Mouse (Mus musculus): ENCODE results near the gene Smad3. TPM values are rescaled to one million over a fixed set of nuclear protein-coding genes. Genes with fewer than 3 reads are reported as not detected.

Gene Smad3
- polyA plus RNA-seq, 1 experiment from 2014 or later = 27.7 TPM

DNA sequence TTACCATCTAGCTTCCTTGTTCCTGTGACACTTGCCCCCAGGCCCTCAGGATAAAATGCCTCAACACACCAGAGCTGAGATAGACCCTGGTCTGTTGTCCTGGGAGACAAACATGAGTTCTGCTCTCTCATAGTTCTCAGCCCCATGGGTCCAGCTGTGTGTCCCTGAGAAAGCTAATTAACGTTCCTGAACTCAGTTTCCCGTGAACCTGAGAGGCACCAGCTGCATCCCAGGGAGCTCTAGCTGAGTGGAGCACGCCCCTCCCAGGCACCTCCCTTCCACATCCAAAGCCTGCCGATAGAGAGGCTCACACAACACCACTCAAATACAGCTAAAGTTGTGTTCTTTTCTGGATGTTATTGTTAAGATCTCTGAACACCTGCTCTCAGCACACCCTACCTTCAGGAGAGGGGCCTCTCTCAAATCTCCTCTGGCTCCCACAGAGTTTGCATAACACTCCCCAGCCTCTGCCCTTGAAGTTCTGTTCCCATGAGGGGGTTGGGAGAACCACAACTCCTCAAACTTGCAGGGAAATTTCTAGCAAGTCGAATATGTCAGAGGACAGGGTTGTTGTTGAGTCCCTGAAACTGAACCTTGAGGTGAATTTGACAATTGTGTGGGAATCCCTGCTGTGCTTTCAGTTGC is 28.4 kb upstream of the Smad3 start:
- no peaks in the 10 kb centered on the region for H3K9me3 ChIP-seq (replicated peaks)
- no peaks in the 10 kb centered on the region for H3K36me3 ChIP-seq
- 12% methylated on average over 5 of the region's 5 CpGs for WGBS
- H3K27ac ChIP-seq = peak overlapping the region; percentile 87
- no peak overlapping the region for H3K4me3 ChIP-seq
- H3K4me1 ChIP-seq = peaks cover 87% of the 10 kb centered on the region
- H3K27me3 ChIP-seq (ENCODE audit: low read depth, poor library complexity, severe bottlenecking) = no peaks in the 10 kb centered on the region
- DNase-seq (ENCODE audit: low spot score) = no peak

DNA sequence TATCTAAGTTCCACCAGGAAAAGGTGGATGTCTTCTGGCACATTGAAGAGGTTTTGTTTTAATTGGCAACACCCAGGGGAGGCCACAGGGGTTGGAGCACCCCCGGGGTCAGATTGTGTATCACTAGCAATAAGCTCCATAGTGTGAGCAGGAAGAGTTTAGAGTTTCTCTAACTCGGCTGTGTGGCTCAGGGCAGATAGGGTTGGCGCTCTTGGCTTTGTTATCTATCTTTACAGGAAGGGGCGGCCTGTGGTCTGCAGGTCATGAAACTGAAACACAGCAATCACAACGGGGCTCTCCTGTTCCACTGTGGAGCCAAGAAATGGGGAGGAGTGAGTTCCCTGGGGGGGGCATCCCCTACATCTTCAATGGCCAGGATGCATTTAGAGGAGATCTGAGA is 27.7 kb upstream of the Smad3 start:
- Histone ChIP-seq H3K27me3 (ENCODE audit: low read depth, poor library complexity, severe bottlenecking) (no peaks in the 10 kb centered on the region), H3K9me3 (replicated peaks) (no peaks in the 10 kb centered on the region), H3K36me3 (no peaks in the 10 kb centered on the region), H3K4me1 (peaks cover 88% of the 10 kb centered on the region), H3K27ac (peak overlapping the region; percentile 87), H3K4me3 (no peak overlapping the region)
- 73% methylated on average over 5 of the region's 5 CpGs for WGBS
- no peak for DNase-seq (ENCODE audit: low spot score)

DNA sequence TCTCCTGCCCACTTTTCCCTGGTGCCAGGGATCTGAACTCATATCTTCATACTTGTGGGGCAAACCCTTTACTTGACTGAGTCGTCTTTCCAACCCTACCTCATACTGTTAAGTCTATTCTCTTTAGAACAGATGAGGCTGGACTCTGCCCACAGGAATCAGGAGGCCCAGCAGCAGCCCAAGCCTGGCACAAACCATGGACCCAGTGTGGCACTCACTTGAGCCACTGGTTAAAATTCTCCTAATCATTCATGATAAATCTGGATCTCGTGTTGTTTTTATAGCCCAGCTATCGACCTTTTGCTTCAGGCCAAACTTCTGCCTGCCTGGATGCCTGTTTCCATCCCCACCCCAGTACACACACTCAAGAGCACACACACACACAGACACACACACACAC is 26.8 kb upstream of the Smad3 start:
- H3K27me3 ChIP-seq (ENCODE audit: low read depth, poor library complexity, severe bottlenecking) = no peaks in the 10 kb centered on the region
- WGBS = 74% methylated on average over 3 of the region's 3 CpGs

DNA sequence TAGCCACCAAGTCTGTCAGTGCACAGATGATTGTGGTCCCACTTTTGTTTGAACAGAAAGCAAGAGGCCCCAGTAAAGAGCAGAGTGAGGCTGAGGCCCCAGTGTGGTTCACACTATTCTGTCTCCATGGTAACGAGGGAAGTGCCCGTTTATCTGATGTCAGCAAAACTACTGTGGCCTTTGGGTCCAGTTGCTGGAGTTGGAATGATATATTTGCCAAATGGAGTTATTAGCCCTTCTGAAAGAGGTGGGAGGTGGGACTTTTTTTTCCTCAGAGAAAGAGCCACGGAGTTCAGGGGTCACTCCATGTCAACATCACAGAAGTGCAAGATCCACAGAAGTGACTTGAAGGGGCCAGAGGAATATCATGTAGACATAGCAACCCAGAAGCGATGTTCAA is 24.9 kb upstream of the Smad3 start:
- no peak overlapping the region for H3K4me3 ChIP-seq
- DNase-seq (ENCODE audit: low spot score) = no peak
- H3K27ac ChIP-seq = peak overlapping the region; percentile 83
- no peaks in the 10 kb centered on the region for H3K27me3 ChIP-seq (ENCODE audit: low read depth, poor library complexity, severe bottlenecking)
- WGBS = 33% methylated on average over 4 of the region's 4 CpGs
- H3K36me3 ChIP-seq = no peaks in the 10 kb centered on the region
- H3K4me1 ChIP-seq = peaks cover 76% of the 10 kb centered on the region
- H3K9me3 ChIP-seq (replicated peaks) = no peaks in the 10 kb centered on the region

More for the DNA sequence above, 26.8 kb upstream of the Smad3 start:
- peaks cover 88% of the 10 kb centered on the region for H3K4me1 ChIP-seq
- H3K36me3 ChIP-seq = no peaks in the 10 kb centered on the region
- no peaks in the 10 kb centered on the region for H3K9me3 ChIP-seq (replicated peaks)
- DNase-seq (ENCODE audit: low spot score) = no peak
- H3K4me3 ChIP-seq = no peak overlapping the region
- peak overlapping the region; percentile 87; the same call in 1 of the 2 replicates for H3K27ac ChIP-seq

DNA sequence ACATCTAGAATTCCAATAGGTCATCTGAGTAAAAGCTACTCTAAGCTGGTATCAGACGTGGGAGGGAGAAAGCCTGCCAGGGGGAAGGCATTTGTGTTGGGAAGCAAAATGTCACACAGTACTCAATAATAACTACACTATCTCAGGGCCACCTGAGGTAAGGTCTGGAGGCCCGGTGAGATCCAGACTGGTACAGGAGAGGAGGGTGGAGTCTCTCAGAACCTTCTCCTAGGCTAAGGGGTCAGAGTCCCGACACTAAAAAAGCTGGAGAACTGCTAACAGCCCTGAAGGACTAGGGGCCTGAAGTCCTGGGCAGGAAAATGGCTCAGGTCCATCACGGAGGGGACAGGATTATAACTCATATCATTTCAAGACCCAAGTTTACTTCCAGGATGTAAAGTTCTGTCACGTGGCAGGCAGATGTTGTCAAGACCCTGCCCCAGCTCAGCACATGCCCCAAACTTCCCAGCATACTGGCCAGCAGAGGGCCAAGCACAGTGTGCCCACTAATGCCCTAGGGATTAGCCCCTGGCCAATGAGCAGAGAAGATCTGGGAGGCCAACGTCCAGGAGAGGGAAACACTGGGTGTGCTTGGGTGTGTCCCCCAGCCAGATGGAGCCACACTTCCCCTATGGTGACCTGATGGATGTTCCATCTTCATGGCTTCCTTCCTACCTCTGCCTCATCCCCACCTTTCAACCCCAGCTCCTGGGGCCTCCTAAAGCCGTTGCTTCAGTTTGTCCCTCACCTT is 24.1 kb upstream of the Smad3 start:
- Histone ChIP-seq H3K9me3 (replicated peaks) (no peaks in the 10 kb centered on the region), H3K36me3 (no peaks in the 10 kb centered on the region)

DNA sequence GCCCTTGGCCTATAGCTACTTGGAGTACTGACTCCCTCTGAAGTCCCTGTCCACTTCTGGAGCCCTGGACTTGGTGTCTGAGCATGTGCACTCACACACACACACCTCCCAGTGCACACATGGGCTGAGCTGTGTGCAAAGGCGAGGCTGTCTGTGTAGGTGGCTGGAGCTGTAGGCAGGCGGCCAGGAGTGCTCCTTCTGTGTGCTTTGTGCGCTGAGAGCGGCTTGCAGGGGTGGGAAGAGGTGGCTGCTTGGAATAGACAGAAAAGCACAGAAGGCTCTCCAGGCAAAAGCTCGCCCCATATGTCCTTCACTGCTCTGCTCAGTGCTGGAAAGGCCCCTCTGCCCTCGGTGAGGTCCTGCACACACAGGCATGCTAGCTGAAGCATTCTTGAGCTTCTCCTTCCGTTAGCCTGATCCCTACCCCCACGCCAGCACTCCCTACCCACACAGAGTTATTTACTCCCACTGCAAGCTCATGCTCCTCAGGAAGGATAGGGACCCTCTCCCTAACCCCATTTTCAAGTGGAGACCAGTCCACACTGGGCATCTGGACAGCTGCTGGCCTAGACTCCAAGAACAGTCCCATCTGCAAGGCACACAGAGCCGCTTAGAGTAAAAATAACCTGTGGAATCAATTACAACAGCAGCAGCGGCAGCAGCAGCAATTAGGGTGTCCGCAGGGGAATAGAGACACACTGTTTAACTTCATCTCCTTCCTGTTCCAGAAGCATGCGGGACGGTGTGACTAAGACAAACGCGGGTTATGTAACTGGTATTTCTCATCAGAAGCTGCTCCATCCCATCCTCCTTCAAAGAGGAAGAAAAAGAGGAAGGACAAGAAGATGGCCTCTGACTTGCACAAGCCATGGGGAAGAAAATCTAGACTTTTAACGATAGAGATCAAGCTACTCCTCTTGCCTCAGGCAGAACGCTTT is 22.4 kb upstream of the Smad3 start:
- Histone ChIP-seq H3K4me1 (peaks cover 51% of the 10 kb centered on the region), H3K9me3 (replicated peaks) (no peaks in the 10 kb centered on the region), H3K4me3 (peak overlapping the region; percentile 12), H3K27ac (peak overlapping the region; percentile 83), H3K36me3 (no peaks in the 10 kb centered on the region), H3K27me3 (ENCODE audit: low read depth, poor library complexity, severe bottlenecking) (no peaks in the 10 kb centered on the region)
- WGBS = 36% methylated on average over 17 of the region's 17 CpGs
- DNase-seq (ENCODE audit: low spot score) = peak; percentile 63

More for the DNA sequence above, 24.1 kb upstream of the Smad3 start:
- WGBS = 73% methylated on average over 7 of the region's 7 CpGs
- H3K27me3 ChIP-seq (ENCODE audit: low read depth, poor library complexity, severe bottlenecking) = no peaks in the 10 kb centered on the region
- peaks cover 67% of the 10 kb centered on the region for H3K4me1 ChIP-seq
- H3K4me3 ChIP-seq = no peak overlapping the region
- H3K27ac ChIP-seq = peak overlapping the region; percentile 83
- DNase-seq (ENCODE audit: low spot score) = no peak

DNA sequence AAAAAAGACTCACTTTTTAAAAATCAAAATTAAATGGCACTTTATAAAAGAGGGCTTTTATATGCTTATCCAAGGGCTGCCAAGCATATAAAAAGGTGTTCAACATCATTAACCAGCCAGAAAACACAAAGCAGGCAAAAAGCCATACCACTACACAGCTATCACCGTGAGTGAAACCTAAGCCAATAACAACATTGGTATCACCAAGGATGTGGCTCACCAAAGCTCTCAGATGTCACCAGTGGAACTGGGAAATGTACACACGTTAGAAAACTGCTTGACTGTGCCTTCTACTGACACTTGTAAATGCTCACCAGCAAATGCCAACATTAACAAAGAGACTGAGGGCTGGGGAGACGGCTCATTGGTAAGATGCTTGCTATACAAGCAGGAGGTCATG is 18.9 kb upstream of the Smad3 start:
- Histone ChIP-seq H3K27ac (no peak overlapping the region), H3K36me3 (no peaks in the 10 kb centered on the region), H3K9me3 (replicated peaks) (no peaks in the 10 kb centered on the region), H3K4me1 (peaks cover 44% of the 10 kb centered on the region), H3K4me3 (no peak overlapping the region), H3K27me3 (ENCODE audit: low read depth, poor library complexity, severe bottlenecking) (no peaks in the 10 kb centered on the region)
- WGBS = 80% methylated on average over 3 of the region's 3 CpGs
- no peak for DNase-seq (ENCODE audit: low spot score)

DNA sequence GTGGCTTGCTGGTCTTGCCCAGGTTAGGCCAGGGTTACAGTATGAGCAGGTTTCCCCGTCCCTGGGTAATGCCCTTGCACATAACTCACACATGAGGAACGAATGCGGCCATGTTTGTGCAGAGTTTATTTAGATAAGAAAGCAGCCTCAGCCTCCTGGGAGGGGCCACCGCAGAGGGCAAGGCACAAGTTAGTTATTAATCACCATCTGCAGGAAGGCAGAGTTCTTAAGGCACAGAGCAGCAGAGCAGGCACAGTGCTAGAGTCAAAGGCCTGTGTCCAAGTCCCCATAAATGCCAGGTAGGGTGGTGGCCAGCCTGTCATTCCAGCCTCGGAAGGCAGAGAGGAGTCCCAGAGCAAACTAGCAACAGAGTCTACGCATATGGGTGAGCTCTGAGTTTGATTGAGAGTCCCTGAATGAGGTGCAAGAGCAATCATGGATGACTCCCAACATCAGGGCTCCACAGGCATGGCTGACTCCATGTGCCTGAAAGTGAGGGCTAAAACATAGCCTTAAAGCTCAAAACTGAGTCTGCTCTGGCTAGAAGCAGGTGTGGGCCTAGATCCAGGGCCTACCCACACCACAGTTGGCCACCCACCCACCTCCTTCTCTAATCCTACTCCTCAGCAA is 17.2 kb upstream of the Smad3 start:
- no peak overlapping the region for H3K4me3 ChIP-seq
- H3K27ac ChIP-seq = no peak overlapping the region
- no peaks in the 10 kb centered on the region for H3K9me3 ChIP-seq (replicated peaks)
- no peaks in the 10 kb centered on the region for H3K36me3 ChIP-seq
- peaks cover 31% of the 10 kb centered on the region for H3K4me1 ChIP-seq
- H3K27me3 ChIP-seq (ENCODE audit: low read depth, poor library complexity, severe bottlenecking) = no peaks in the 10 kb centered on the region
- 77% methylated on average over 6 of the region's 6 CpGs for WGBS
- DNase-seq (ENCODE audit: low spot score) = no peak

DNA sequence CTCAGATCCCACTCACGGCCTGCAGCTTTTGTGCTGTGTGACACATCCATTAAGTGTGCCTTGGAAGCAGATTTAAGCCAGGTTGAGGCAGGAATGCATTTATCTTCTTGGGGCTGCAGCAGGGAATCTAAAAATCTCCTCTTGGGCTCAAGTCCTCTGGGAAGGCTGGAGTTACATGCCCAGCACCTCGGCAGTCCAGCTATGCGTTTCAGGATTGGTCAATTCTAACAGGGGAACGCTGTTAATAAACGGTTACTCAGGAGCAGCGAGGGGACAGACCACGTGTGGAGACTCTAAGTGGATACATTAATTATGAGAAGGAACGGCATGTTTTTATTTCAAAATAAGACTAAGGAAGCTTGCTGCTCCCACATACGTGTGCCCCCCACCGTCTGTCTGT is 14.7 kb upstream of the Smad3 start:
- Histone ChIP-seq H3K27ac (peak overlapping the region; percentile 39; the same call in 1 of the 2 replicates), H3K36me3 (no peaks in the 10 kb centered on the region), H3K4me1 (peaks cover 20% of the 10 kb centered on the region), H3K9me3 (replicated peaks) (0 out of 2 replicates have a peak, but pooled peaks cover 2% of the 10 kb centered on the region), H3K4me3 (no peak overlapping the region), H3K27me3 (ENCODE audit: low read depth, poor library complexity, severe bottlenecking) (no peaks in the 10 kb centered on the region)
- no peak for DNase-seq (ENCODE audit: low spot score)
- WGBS = 70% methylated on average over 10 of the region's 10 CpGs

DNA sequence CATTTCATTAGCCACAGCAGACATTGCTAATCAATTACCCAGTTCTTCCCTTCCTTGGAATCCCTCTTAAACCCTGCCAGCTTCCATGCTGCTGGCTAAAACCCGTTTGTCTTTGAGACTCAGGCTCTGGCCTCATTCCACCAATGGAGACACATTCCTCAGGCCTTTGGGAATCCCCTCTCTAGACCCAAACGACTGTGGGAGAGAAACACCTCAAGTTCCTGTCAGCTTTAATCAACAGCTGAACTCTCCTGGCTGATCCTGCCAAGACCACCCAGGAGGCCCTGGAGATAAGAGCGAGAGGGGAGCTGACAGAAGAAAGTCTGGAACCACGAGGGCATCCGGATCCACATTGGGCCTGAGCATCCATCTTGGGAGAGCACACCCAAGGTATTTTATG is 13.9 kb upstream of the Smad3 start:
- no peaks in the 10 kb centered on the region for H3K36me3 ChIP-seq
- peak overlapping the region; percentile 39; the same call in 1 of the 2 replicates for H3K27ac ChIP-seq
- no peaks in the 10 kb centered on the region for H3K27me3 ChIP-seq (ENCODE audit: low read depth, poor library complexity, severe bottlenecking)
- 0 out of 2 replicates have a peak, but pooled peaks cover 2% of the 10 kb centered on the region for H3K9me3 ChIP-seq (replicated peaks)
- no peak for DNase-seq (ENCODE audit: low spot score)
- peaks cover 20% of the 10 kb centered on the region for H3K4me1 ChIP-seq
- H3K4me3 ChIP-seq = no peak overlapping the region
- 47% methylated on average over 5 of the region's 5 CpGs for WGBS

DNA sequence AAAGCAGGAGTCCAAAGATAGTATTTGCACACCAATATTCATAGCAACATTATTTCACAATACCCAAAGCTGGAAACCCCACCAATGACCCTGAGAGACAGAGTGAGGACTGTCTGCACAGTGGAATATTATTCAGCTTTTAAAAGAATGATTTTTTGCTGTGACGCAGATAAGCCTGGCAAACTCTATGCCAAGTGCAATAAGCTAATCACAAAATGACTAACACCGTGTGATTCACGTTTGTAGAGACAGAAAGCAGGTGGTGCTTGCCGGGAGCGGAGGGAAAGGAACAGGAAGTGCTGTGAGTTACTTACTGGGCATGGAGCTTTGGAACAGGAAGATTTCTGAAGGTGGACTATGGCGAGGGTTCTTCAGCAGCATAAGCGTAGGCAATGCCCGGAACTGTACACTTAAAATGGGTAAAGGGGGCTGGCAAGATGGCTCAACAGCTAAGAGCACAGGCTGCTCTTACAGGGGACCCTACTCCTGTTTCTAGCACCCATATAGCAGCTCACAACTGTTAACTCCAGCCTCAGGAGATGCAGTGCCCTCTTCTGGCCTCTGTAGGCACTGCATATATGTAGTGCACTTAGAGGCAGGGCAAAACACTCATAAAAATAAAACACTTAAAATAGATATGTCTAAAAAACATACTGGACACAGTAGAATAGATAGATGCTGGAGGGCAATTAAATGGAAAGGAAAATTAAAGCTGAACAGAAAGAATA is 3.7 kb upstream of the Smad3 start:
- Histone ChIP-seq H3K36me3 (no peaks in the 10 kb centered on the region), H3K4me1 (peaks cover 19% of the 10 kb centered on the region), H3K9me3 (replicated peaks) (no peaks in the 10 kb centered on the region), H3K27me3 (ENCODE audit: low read depth, poor library complexity, severe bottlenecking) (no peaks in the 10 kb centered on the region), H3K27ac (no peak overlapping the region), H3K4me3 (no peak overlapping the region)
- no peak for DNase-seq (ENCODE audit: low spot score)
- WGBS = 95% methylated on average over 8 of the region's 8 CpGs

DNA sequence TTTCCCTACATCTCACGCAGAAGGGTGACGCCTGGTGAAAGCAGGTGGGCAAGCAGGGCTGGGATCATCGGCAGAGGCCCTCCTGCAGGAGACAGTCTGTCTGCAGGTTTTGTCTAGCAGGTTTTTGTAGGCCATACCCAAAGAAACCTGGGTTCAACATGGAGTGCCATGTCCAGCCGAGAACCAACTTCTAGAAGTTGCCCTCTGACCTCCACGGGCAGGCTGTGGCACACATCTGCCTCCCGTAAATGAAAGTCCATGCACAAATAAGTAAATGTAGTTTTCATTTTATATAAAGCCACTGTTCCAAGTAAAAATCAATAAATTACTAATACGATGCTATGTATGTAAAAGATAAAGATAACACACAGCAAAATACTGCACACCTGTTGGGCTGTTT is 3.0 kb upstream of the Smad3 start:
- Histone ChIP-seq H3K27me3 (ENCODE audit: low read depth, poor library complexity, severe bottlenecking) (no peaks in the 10 kb centered on the region), H3K9me3 (replicated peaks) (no peaks in the 10 kb centered on the region), H3K36me3 (no peaks in the 10 kb centered on the region), H3K4me1 (peaks cover 27% of the 10 kb centered on the region), H3K27ac (no peak overlapping the region), H3K4me3 (no peak overlapping the region)
- DNase-seq (ENCODE audit: low spot score) = no peak
- WGBS = 96% methylated on average over 7 of the region's 7 CpGs
